Mouse (Mus musculus) ES-Bruce4 (cell line): Measurements from ENCODE around the gene Ccdc12. TPM values are rescaled to one million over a fixed set of nuclear protein-coding genes. Genes with fewer than 3 reads are reported as not detected.

Experiments used
- H3K27ac ChIP-seq: 2 replicates; pipeline ENCODE4 v1.5.1; 2012; ENCODE audit warnings: low read length, inconsistent platforms; ENCODE audit not compliant: insufficient read depth
- H3K27me3 ChIP-seq: 2 replicates; pipeline ENCODE4 v1.6.1; 2012; ENCODE audit warnings: mild to moderate bottlenecking, low read length, inconsistent platforms; ENCODE audit not compliant: control insufficient read depth, poor library complexity, insufficient read depth, severe bottlenecking
- H3K36me3 ChIP-seq: 2 replicates; pipeline ENCODE4 v1.6.1; 2012; ENCODE audit warnings: inconsistent platforms, mild to moderate bottlenecking, low read length, moderate library complexity; ENCODE audit not compliant: control insufficient read depth, poor library complexity, insufficient read depth, severe bottlenecking
- H3K4me1 ChIP-seq: one replicate; pipeline ENCODE4 v1.8.1; 2011; ENCODE audit warnings: low read length; ENCODE audit not compliant: control insufficient read depth, insufficient read depth
- H3K4me3 ChIP-seq: 2 replicates; pipeline ENCODE4 v1.5.1; 2011; ENCODE audit warnings: low read depth, mild to moderate bottlenecking, low read length
- H3K9ac ChIP-seq: 2 replicates; pipeline ENCODE4 v1.6.1; 2012; ENCODE audit warnings: low read depth, mild to moderate bottlenecking, inconsistent platforms; ENCODE audit not compliant: poor library complexity, severe bottlenecking
- H3K9me3 ChIP-seq: replicated peaks from 2 replicates; pipeline ENCODE4 v1.6.1; 2012; ENCODE audit warnings: mild to moderate bottlenecking, low read length, inconsistent platforms; ENCODE audit not compliant: control insufficient read depth, poor library complexity, insufficient read depth, severe bottlenecking
- CTCF ChIP-seq: IDR thresholded peaks from one replicate; pipeline ENCODE4 v1.8.1; 2011; ENCODE audit warnings: low read depth, low read length
- EP300 ChIP-seq: IDR thresholded peaks from 2 replicates; pipeline ENCODE4 v1.6.1; 2011; ENCODE audit warnings: low read depth, low read length; ENCODE audit not compliant: insufficient read depth
- POLR2A ChIP-seq: IDR thresholded peaks from one replicate; pipeline ENCODE4 v1.8.1; 2011; ENCODE audit warnings: low read length; ENCODE audit not compliant: insufficient read depth
- polyA plus RNA-seq: library from polyadenylated mRNA; stranded (reverse); fragments of >200 nt; gene quantifications from 2 replicates; pipeline ENCODE4 v1.2.4, GENCODE M21; 2011; ENCODE audit warnings: low read depth; ENCODE audit not compliant: missing spikeins, insufficient read depth, insufficient read length

The Ccdc12 gene
- polyA plus RNA-seq, 1 experiment, result 33.5 TPM

GRCm38 (mm10) chr9:110759265-110759664, 103.0 kb downstream of the Ccdc12 start:
- no peaks in the 10 kb centered on the region for H3K27me3 ChIP-seq
- no peaks in the 10 kb centered on the region for H3K36me3 ChIP-seq
- no peak overlapping the region for H3K27ac ChIP-seq
- H3K9ac ChIP-seq, result no peak overlapping the region
- no peaks in the 10 kb centered on the region for H3K4me1 ChIP-seq
- H3K4me3 ChIP-seq, result no peak overlapping the region
- H3K9me3 ChIP-seq, result no peaks in the 10 kb centered on the region
- TF ChIP-seq EP300 (no peak), CTCF (peak; percentile 72), POLR2A (no peak)

DNA sequence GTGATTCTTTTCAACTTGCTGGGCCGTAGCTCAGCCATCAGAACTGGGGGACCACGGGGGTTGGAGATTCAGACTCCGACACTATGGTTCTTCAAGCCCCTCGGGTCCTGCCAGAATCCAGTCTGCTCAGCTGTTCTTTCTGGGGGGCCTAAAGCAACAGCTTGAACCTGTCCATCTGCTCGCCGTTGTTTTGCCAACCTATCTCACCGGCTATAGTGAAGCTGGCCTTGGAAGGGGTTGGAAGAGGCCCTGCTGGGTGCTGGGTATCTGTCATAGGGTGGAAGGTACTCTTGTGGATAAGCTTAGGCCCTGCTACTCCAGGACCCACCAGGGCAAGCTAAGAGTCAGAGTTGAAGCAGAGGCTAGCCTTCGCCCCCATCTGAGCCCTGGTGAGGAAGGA, 104.6 kb downstream of the Ccdc12 start:
- no peak overlapping the region for H3K4me3 ChIP-seq
- no peaks in the 10 kb centered on the region for H3K36me3 ChIP-seq
- H3K9me3 ChIP-seq, result no peaks in the 10 kb centered on the region
- H3K9ac ChIP-seq, result no peak overlapping the region
- TF ChIP-seq EP300 (no peak), POLR2A (no peak), CTCF (no peak)
- no peaks in the 10 kb centered on the region for H3K4me1 ChIP-seq
- H3K27ac ChIP-seq, result no peak overlapping the region
- H3K27me3 ChIP-seq, result no peaks in the 10 kb centered on the region

Other genes starting within 250 kb of the Ccdc12 start
- 38.9 and 41.7 TPM in 2 replicates for gene Ptpn23, start 248.3 kb upstream of the Ccdc12 start, polyA plus RNA-seq
- not detected in 2 replicates for gene Ngp, start 236.8 kb upstream of the Ccdc12 start, polyA plus RNA-seq
- gene Klhl18, start 179.8 kb upstream of the Ccdc12 start, polyA plus RNA-seq, result 6.2 and 7.0 TPM in 2 replicates
- gene Kif9, start 179.5 kb upstream of the Ccdc12 start, polyA plus RNA-seq, result 1.2 TPM in 2 replicates
- gene Setd2, start 123.9 kb upstream of the Ccdc12 start, polyA plus RNA-seq, result 82.3 and 86.0 TPM in 2 replicates
- gene Nradd, start 32.1 kb upstream of the Ccdc12 start, polyA plus RNA-seq, result 43.5 and 48.0 TPM in 2 replicates
- gene Nbeal2, start 2.3 kb upstream of the Ccdc12 start, polyA plus RNA-seq, result 10.3 and 11.6 TPM in 2 replicates
- 2.2 and 4.1 TPM in 2 replicates for gene Myl3, start 85.4 kb downstream of the Ccdc12 start, polyA plus RNA-seq
- 3.4 and 4.6 TPM in 2 replicates for gene Pth1r, start 90.6 kb downstream of the Ccdc12 start, polyA plus RNA-seq
- gene Prss42, start 141.7 kb downstream of the Ccdc12 start, polyA plus RNA-seq, result 8.7 and 11.0 TPM in 2 replicates
- 0.54 and 2.1 TPM in 2 replicates for gene Prss44, start 157.5 kb downstream of the Ccdc12 start, polyA plus RNA-seq
- not detected in 2 replicates for gene Prss43, start 170.2 kb downstream of the Ccdc12 start, polyA plus RNA-seq
- gene Prss45, start 178.1 kb downstream of the Ccdc12 start, polyA plus RNA-seq, result 0.66 TPM in 1 of 2 replicates, not detected in the other
- not detected in 2 replicates for gene Prss46, start 188.0 kb downstream of the Ccdc12 start, polyA plus RNA-seq
- gene Prss50, start 201.5 kb downstream of the Ccdc12 start, polyA plus RNA-seq, result 1.9 and 2.7 TPM in 2 replicates
- 17.4 and 18.1 TPM in 2 replicates for gene Als2cl, start 223.4 kb downstream of the Ccdc12 start, polyA plus RNA-seq
- 1.6 and 3.1 TPM in 2 replicates for gene Tmie, start 223.6 kb downstream of the Ccdc12 start, polyA plus RNA-seq